Mouse (Mus musculus) cerebellum, adult (tissue): ENCODE measurements around the gene Icos.

Source experiments
- ATAC-seq: cut with Nextera tagmentation; 2 replicates; pipeline ENCODE4 v1.9.2; 2017; ENCODE audit warnings: mild to moderate bottlenecking, moderate library complexity, mixed read lengths; ENCODE audit not compliant: insufficient number of reproducible peaks, low FRiP score, low TSS enrichment

The Icos gene

GRCm38 (mm10) chr1:60960451-60960850, 17.3 kb upstream of the Icos start:
- ATAC-seq: no peak

- ATAC-seq: peak; percentile 49; the same call in 1 of the 2 replicates
These were observed 16.6 kb upstream of the Icos start for GRCm38 (mm10) chr1:60961080-60961479.

GRCm38 (mm10) chr1:60962095-60962494, 15.6 kb upstream of the Icos start:
- no peak for ATAC-seq

DNA sequence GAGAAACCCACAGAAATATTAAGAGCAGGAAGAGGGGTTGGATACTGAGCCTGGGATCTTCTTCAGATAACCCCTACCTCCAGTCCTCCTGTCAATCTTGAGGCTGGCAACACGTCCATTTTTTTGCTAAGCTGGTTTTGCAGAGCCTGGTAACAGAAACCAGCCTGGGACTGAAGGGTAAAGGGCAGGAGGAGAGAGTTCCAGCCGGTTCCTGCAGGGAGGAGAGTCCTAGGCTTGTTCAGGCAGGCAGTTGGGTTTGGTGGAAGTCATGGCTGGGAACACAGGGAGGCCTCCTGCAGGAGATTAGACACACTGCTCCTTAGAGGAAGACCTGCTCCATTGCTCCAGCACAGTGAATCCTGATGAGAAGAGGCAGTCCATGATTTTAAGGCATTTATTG, 10.2 kb upstream of the Icos start:
- ATAC-seq: no peak

GRCm38 (mm10) chr1:60970846-60971245, 6.9 kb upstream of the Icos start:
- ATAC-seq: no peak

GRCm38 (mm10) chr1:60974221-60974620, 3.5 kb upstream of the Icos start:
- ATAC-seq: no peak

GRCm38 (mm10) chr1:60975646-60976294, 2.0 kb upstream of the Icos start:
- ATAC-seq: no peak

- no peak for ATAC-seq
These were observed 1.6 kb downstream of the Icos start for GRCm38 (mm10) chr1:60979126-60979842.

DNA sequence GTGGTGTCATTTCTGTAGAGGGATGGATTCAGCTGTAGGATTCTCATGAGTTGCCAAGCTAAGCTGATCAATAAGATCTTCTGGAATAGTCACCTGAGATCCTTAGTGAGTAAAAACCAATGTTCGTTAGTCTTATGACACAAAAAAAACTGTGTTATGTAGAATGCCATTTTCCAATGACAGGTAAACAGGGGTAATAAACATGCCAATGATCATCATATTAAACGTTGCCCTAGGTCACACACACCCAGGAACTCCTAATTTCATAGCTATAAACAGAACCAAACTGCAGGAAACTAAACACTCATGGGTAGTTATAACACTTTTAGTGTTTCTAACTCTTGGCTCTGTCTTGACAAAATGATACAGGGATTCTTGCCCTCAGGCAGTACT, 2.1 kb downstream of the Icos start:
- ATAC-seq: no peak

DNA sequence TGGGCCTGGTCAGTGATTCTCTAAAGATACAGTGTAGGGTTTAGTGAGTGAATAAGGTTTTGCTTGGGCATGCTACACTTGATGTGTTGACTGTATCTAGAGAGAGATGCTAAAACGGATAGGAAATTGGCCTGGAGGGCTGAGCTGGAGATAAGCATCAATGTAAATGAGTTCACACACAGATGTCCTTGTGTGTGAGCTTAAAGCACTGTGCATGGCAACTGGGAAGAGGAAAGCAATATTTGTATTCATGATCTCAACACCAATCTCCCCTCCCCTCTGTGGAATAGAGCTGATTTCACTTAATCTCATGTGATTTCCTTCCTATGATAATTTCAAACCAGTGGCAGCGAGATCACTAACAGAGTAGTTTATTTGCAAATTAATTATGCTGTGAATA, 7.3 kb downstream of the Icos start:
- no peak for ATAC-seq

GRCm38 (mm10) chr1:60986141-60986540, 8.4 kb downstream of the Icos start:
- no peak for ATAC-seq

DNA sequence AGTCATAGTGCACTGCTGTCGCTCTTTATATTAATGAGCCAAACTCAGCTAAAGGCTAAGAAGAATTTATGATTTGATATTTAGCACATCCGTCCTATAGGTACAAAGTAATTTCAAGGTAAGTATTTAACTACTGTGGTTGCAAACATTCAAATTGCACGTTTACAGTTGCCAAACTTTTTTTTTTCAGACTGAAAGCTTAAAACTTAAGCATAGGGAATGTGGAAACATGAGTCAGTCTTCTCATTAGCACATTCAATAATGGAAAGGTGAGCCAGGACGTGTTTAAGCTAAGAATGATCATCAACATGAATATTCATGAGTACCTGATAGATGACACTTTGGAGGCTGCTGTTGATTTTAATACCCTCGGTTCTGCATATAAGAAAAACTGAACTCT, 11.4 kb downstream of the Icos start:
- ATAC-seq: no peak

DNA sequence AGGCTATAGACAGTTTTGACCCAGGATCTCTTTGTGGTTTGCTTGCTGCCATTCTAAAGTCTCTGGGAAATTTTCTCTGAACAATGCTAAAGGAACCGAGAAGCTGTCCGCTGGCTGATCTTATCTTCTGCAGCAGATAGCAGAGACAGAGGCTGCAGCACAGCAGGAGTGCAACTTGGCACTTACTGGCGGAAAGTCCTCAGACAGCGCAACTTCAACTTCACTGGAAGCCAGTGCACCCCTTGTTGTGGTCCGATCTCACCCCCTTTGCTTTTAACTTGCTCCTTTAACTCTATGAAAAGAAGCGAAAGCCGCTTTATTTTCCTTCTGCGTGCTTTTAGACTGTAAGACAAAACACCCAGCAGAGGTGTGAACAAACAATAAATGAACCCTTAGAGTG, 12.6 kb downstream of the Icos start:
- no peak for ATAC-seq

DNA sequence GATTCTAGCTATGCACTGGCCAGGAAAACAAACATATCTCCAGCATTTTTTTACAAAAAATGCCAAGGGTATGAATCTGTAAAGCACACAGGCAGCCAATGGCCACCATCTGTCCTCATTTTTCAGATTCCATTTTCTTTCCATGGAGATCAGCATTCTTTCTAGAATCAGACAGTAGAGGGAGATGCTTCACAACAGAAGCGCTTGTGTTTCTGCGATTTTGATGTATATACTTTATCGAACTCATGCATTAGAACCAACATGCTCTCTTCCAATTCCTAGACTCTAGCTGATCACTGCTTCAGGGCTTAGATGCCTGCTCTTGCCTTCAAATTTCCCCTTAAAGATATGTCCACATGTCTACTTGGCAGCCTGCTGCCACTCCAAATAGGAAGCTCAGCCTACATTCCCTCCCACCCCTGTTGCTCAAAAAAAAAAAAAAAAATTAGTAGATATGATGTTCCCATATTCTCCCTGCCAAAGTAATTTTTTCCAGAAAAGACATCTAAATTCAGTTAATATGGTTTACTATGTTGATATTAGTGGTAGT, 20.4 kb downstream of the Icos start:
- ATAC-seq: peak; percentile 36; the same call in 1 of the 2 replicates

DNA sequence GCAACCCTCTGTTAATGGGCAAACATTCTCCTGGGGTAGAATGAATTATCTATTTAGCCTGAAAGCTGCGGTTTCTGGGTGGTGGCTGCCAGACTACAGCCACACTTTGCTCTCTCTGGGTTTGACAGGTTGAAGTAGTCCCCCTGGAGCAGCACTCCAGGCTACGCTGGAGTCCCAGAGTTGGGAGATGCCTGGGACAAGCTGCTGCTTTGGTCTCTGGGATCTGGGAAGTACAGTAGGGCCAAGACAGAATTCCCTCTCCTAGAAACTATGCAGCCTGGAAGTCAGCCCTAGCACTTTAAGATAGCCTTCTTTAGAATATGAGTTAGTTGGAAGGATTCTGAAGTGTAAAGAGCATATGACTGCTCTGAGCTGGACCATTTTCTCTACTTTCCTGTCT, 21.0 kb downstream of the Icos start:
- ATAC-seq: no peak

DNA sequence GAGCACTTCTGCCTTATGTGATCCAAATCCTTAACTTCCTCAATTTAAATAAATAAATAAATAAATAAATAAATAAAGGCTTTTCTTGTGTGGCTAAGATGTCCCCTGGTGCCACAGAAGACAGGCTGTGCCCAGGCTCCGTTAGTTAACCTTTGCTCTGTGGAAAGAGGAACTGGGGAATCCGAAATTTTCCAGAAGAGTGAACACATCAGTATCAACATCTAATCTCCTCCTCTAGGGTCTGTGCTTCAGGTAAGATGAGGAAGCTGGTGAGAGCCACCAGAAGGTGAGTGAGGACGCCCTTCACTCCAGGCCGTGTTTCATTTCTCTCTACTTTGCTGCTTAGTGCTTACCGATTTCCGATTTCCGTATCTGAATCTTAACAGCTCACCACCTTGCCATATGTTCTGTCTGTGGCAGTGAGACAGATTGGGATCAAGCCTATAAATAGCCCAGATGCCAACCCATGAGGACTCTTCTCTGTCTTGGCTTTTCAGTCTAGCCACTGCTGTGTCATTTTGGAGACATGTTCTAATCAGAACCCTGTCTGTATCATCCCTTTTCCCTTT, 24.1 kb downstream of the Icos start:
- ATAC-seq: peak; percentile 62; the same call in 1 of the 2 replicates

DNA sequence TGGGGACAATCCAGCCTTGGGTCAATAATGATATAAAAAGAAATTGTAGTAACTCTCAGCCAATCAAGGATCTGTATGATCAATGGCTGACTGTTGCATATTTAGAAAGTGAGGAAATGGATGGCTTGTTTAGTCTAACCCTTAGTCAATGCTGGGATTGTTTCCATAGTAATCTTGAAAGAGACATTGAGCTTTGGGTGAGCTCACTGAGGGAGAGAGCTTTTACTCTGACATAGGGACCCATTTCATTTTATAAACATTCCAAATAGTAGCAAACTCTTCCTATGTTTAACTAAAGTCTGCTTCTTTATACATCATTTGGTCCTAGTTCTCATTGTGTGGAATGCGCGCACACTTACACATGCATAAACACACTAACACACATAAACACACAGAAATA, 28.5 kb downstream of the Icos start:
- ATAC-seq: no peak

DNA sequence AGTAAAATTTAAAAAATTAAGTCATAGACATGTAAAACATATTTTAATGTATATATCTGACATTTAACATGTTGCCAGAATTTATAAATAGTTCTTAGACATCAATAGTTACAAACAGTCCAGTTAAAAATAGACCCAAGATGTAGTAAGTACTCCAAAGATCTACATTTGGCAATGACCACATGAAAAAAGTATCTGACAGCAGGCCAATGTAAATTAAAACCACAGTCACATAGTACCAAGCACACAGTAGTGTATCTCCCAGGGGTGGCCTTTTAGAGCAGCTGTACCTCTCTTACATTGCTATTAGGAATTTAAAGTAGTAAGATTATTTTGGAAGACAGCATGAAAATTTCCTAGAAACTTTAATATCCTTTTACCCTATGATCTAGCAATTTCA, 29.8 kb downstream of the Icos start:
- no peak for ATAC-seq

DNA sequence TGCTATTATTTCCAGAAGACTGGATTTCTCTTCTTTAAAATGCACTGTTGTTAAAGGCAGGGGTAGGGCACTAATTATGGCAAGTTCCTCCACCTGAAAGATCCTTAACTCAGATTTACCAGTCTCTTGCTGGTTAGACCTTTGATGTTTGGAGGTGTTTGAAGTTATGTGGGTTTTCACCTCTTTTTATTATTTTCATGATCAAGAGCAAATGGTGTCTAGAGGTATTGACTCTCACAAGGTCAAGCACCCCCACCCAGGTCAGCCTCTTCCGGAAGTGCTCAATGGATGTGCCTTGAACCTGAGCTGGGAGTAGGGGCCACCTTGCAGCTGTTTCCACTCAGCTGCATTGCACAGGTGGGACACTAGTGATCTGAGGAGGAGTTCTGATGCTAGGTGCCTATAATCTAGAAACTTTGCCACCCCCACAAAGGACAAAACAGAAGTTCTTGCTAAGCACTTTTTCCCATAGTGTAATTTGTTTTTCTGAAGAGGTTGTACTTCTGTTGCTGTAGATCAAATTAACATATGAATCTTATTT, 38.9 kb downstream of the Icos start:
- no peak for ATAC-seq

- ATAC-seq: no peak
These were observed 49.0 kb downstream of the Icos start for GRCm38 (mm10) chr1:61026712-61027111.

- ATAC-seq: no peak
These were observed 49.8 kb downstream of the Icos start for GRCm38 (mm10) chr1:61027519-61027918.
